Mouse (Mus musculus): ENCODE measurements around the gene Gatad2b. TPM values are rescaled to one million over a fixed set of nuclear protein-coding genes. Genes with fewer than 3 reads are reported as not detected.

Gene Gatad2b
- polyA plus RNA-seq (2012; rRNA removed), result 12.9 and 16.4 TPM in 2 replicates

DNA sequence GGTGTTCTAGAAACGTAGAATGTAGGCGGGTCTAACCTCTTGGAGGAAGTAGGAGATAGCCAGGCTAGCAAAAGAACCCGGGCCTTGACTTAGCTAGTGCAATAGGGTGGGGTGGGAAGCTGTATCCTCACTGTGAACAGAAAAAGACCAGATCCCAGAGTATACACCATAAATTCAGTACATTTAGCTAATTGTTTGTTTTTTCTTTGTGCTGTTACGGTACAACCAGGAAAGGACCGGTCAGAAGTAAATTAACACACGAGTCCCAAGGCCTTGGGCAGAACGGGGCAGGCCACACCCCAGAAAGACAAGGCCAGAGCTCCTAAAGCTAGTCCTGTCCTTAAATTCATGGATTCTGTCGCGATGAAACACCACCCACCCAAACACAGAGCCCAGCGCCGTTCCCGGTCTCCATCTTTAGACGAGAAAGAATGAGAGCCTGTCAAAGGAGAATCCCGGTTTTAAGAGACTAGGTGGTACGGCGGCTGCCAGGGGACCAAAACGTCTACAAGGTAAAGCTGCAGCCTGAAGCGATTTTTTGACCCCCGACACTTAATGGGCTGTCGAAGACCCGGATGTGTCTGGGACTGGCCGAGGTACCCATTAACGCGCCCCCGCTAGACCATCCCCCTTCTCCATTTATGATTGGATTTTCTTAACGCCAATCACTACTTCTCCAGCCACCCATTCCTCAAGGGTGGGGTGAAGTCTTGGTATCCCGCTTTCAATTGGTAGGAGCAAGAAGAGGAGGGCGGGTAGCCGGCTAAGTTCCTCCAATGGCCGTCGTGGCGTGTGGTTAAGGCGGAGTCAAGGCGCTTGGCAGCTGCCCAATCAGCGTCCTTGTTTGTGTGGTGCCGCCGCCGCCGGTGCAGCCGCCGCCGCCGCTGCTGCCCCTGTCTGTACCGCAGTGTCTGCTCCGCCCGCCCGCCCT, at the start of gene Gatad2b:
Gene Gatad2b, plus strand, starts transcription at position 834 of the 931 bp plus-strand sequence.

GRCm38 (mm10) chr3:90247960-90248745, 44.8 kb upstream of the Gatad2b start, which contains the start of gene Slc39a1:
Gene Slc39a1, plus strand, starts transcription at chr3:90248172.

GRCm38 (mm10) chr3:90253653-90254418, 39.1 kb upstream of the Gatad2b start, which contains the start of gene Crtc2:
Gene Crtc2, plus strand, starts transcription at chr3:90254163.

GRCm38 (mm10) chr3:90265034-90265931, 27.7 kb upstream of the Gatad2b start, which contains the start of gene Dennd4b:
Gene Dennd4b, plus strand, starts transcription at chr3:90265185.

GRCm38 (mm10) chr3:90389511-90390490, 96.8 kb downstream of the Gatad2b start, which contains the start of gene Slc27a3:
Gene Slc27a3, minus strand, starts transcription at chr3:90389938.

Other genes starting within 250 kb of the Gatad2b start
- 16.8 and 21.8 TPM in 2 replicates for gene 4933434E20Rik, start 241.5 kb upstream of the Gatad2b start, polyA plus RNA-seq (2012; rRNA removed)
- 64.1 and 73.2 TPM in 2 replicates for gene Ubap2l, start 240.6 kb upstream of the Gatad2b start, polyA plus RNA-seq (2012; rRNA removed)
- gene Tpm3, start 220.5 kb upstream of the Gatad2b start, polyA plus RNA-seq (2012; rRNA removed), result 88.0 and 102 TPM in 2 replicates
- 0.16 and 0.33 TPM in 2 replicates for gene Nup210l, start 189.0 kb upstream of the Gatad2b start, polyA plus RNA-seq (2012; rRNA removed)
- 535 and 754 TPM in 2 replicates for gene Rps27, start 79.5 kb upstream of the Gatad2b start, polyA plus RNA-seq (2012; rRNA removed)
- gene Rab13, start 79.5 kb upstream of the Gatad2b start, polyA plus RNA-seq (2012; rRNA removed), result 6.4 and 7.3 TPM in 2 replicates
- gene Jtb, start 61.6 kb upstream of the Gatad2b start, polyA plus RNA-seq (2012; rRNA removed), result 106 and 118 TPM in 2 replicates
- gene Creb3l4, start 49.7 kb upstream of the Gatad2b start, polyA plus RNA-seq (2012; rRNA removed), result 37.6 and 37.8 TPM in 2 replicates
- gene Slc39a1, start 45.0 kb upstream of the Gatad2b start, polyA plus RNA-seq (2012; rRNA removed), result 111 and 113 TPM in 2 replicates
- gene Crtc2, start 39.0 kb upstream of the Gatad2b start, polyA plus RNA-seq (2012; rRNA removed), result 39.7 and 47.5 TPM in 2 replicates
- gene Dennd4b, start 28.0 kb upstream of the Gatad2b start, polyA plus RNA-seq (2012; rRNA removed), result 11.9 and 15.7 TPM in 2 replicates
- gene Slc27a3, start 96.8 kb downstream of the Gatad2b start, polyA plus RNA-seq (2012; rRNA removed), result 11.7 and 12.2 TPM in 2 replicates
- 24.1 and 28.2 TPM in 2 replicates for gene Ints3, start 140.4 kb downstream of the Gatad2b start, polyA plus RNA-seq (2012; rRNA removed)
- 7.2 and 7.4 TPM in 2 replicates for gene Npr1, start 172.7 kb downstream of the Gatad2b start, polyA plus RNA-seq (2012; rRNA removed)
- 10.1 and 10.5 TPM in 2 replicates for gene Ilf2, start 182.9 kb downstream of the Gatad2b start, polyA plus RNA-seq (2012; rRNA removed)
- gene Snapin, start 197.9 kb downstream of the Gatad2b start, polyA plus RNA-seq (2012; rRNA removed), result 14.8 and 15.0 TPM in 2 replicates
- gene Chtop, start 216.3 kb downstream of the Gatad2b start, polyA plus RNA-seq (2012; rRNA removed), result 29.8 and 34.1 TPM in 2 replicates
- 199 and 230 TPM in 2 replicates for gene S100a1, start 221.2 kb downstream of the Gatad2b start, polyA plus RNA-seq (2012; rRNA removed)
- gene S100a13, start 221.3 kb downstream of the Gatad2b start, polyA plus RNA-seq (2012; rRNA removed), result 61.5 and 65.1 TPM in 2 replicates
- 29.0 and 52.1 TPM in 2 replicates for gene S100a14, start 233.7 kb downstream of the Gatad2b start, polyA plus RNA-seq (2012; rRNA removed)
- gene S100a16, start 244.1 kb downstream of the Gatad2b start, polyA plus RNA-seq (2012; rRNA removed), result 267 and 284 TPM in 2 replicates